Comparison of ENCODE assay signal across 15 mouse cellular contexts in genomic region chr2:68379631-68380030, GRCm38 (mm10).
A peak's percentile ranks its signal among the peaks of the same experiment; 100 is the strongest.
DNase-seq lines count a peak whose midpoint lies in the region; ATAC-seq and TF ChIP-seq lines count a peak whose summit lies in the region.
"Had no signal": no experiment of that assay in that cellular context is flagged by ENCODE, and none has a peak within 500 bp of the region (broad histone marks: within the 10 kb centered on the region; RNA-seq: fewer than 3 reads in every experiment).

No protein-coding gene starts in this region.

- no peaks in the 10 kb centered on the region for H3K27me3 ChIP-seq in kidney, embryonic 15.5 days
- H3K27me3 ChIP-seq in heart, embryonic 13.5 days (replicated peaks): no peaks in the 10 kb centered on the region
- H3K27me3 ChIP-seq in hindbrain, postnatal 0 days (ENCODE audit: insufficient read depth, low read length): no peaks in the 10 kb centered on the region
- H3K27me3 ChIP-seq: forebrain, embryonic 13.5 days had no signal

- no peak for ATAC-seq in kidney, embryonic 15.5 days (replicated peaks; ENCODE audit: low FRiP score)
- 0 out of 2 replicates have a peak, but pooled peaks have one; percentile 33 for ATAC-seq in heart, embryonic 13.5 days (ENCODE audit: extremely low read depth, insufficient number of reproducible peaks, low FRiP score, low TSS enrichment)
- ATAC-seq in hindbrain, postnatal 0 days: 0 out of 2 replicates have a peak, but pooled peaks have one; percentile 24
- ATAC-seq: forebrain, embryonic 13.5 days had no signal

- H3K4me1 ChIP-seq in kidney, embryonic 15.5 days: peaks cover 71% of the 10 kb centered on the region
- peaks cover 86% of the 10 kb centered on the region for H3K4me1 ChIP-seq in heart, embryonic 13.5 days
- no peaks in the 10 kb centered on the region for H3K4me1 ChIP-seq in hindbrain, postnatal 0 days (ENCODE audit: insufficient read depth, low read length)

- H3K36me3 ChIP-seq in kidney, embryonic 15.5 days: no peaks in the 10 kb centered on the region
- peaks cover 13% of the 10 kb centered on the region; the same call in 1 of the 2 replicates for H3K36me3 ChIP-seq in heart, embryonic 13.5 days
- H3K36me3 ChIP-seq in hindbrain, postnatal 0 days (ENCODE audit: insufficient read depth, low read length): no peaks in the 10 kb centered on the region

- H3K4me3 ChIP-seq in kidney, embryonic 15.5 days (replicated peaks): no peak overlapping the region
- no peak overlapping the region for H3K4me3 ChIP-seq in heart, embryonic 13.5 days
- H3K4me3 ChIP-seq in hindbrain, postnatal 0 days (ENCODE audit: low read length): no peak overlapping the region
- H3K4me3 ChIP-seq: forebrain, embryonic 13.5 days; left cerebral cortex, adult 2 months had no signal

- no peaks in the 10 kb centered on the region for H3K9me3 ChIP-seq in kidney, embryonic 15.5 days (replicated peaks)
- H3K9me3 ChIP-seq in heart, embryonic 13.5 days: no peaks in the 10 kb centered on the region
- H3K9me3 ChIP-seq in hindbrain, postnatal 0 days (ENCODE audit: low read length): no peaks in the 10 kb centered on the region
- H3K9me3 ChIP-seq: forebrain, embryonic 13.5 days had no signal

- 29% methylated on average over 11 of the region's 11 CpGs for whole genome bisulfite sequencing in kidney, embryonic 15.5 days
- 28% methylated on average over 11 of the region's 11 CpGs for WGBS in heart, embryonic 13.5 days
- WGBS in hindbrain, postnatal 0 days: 34% methylated on average over 11 of the region's 11 CpGs

- H3K9ac ChIP-seq in kidney, embryonic 15.5 days: no peak overlapping the region
- H3K9ac ChIP-seq in heart, embryonic 13.5 days: peak overlapping the region; percentile 58
- no peak overlapping the region for H3K9ac ChIP-seq in hindbrain, postnatal 0 days (replicated peaks; ENCODE audit: low read length)
- H3K9ac ChIP-seq: forebrain, embryonic 13.5 days; liver, embryonic 14.5 days had no signal

- TF ChIP-seq CTCF in hindbrain, postnatal 0 days (IDR thresholded peaks at IDR 0.05; ENCODE audit: low read depth): no peak

- H3K4me2 ChIP-seq in kidney, embryonic 15.5 days: no peak overlapping the region
- H3K4me2 ChIP-seq in heart, embryonic 13.5 days: peak overlapping the region; percentile 31
- no peak overlapping the region for H3K4me2 ChIP-seq in hindbrain, postnatal 0 days (ENCODE audit: low read depth, low read length)
- H3K4me2 ChIP-seq: forebrain, embryonic 13.5 days had no signal

- DNase-seq in embryo, embryonic 11 days: peak; percentile 30
- DNase-seq in embryo, embryonic 10.5 days (ENCODE audit: low spot score): no peak
- no peak for DNase-seq in kidney, postnatal 10 days
- no peak for DNase-seq in hindbrain, postnatal 0 days (ENCODE audit: low spot score)
- no peak for DNase-seq in left cerebral cortex, adult 18-20 months (ENCODE audit: low spot score in 2 of 2)
- DNase-seq in lung, postnatal 25 days (ENCODE audit: low spot score): no peak
- DNase-seq: adrenal gland, postnatal 36 days; cerebellum, adult 18-20 months; gastrocnemius, postnatal 10 days; thymus, postnatal 14 days had no signal

- peak overlapping the region; percentile 59 for H3K27ac ChIP-seq in kidney, embryonic 15.5 days
- peak overlapping the region; percentile 93 for H3K27ac ChIP-seq in heart, embryonic 13.5 days (replicated peaks)
- no peak overlapping the region for H3K27ac ChIP-seq in hindbrain, postnatal 0 days
- H3K27ac ChIP-seq: forebrain, embryonic 13.5 days; left cerebral cortex, adult 2 months; liver, embryonic 14.5 days had no signal
